Mouse (Mus musculus) mouse embryonic stem cell (cell line): ENCODE measurements around the gene Ralgapa1.
"Not testable (repeated sequence)": the region's sequence is repeated elsewhere in the genome, so short reads cannot be mapped to it uniquely, and the experiment has no call there.

Experiments used
- in situ Hi-C, 2 experiments: fragments of 300-500 bp; cut with MboI; formaldehyde crosslinking; loops; 1 replicate in 1 of 2; 3 replicates in 1 of 2; pipeline ENCODE4 v1.14.3; 2019 to 2020; ENCODE audit warnings: low sequenced_read_pairs in 2 of 2, low pct_unique_long_range_greater_than_20kb in 1 of 2, mixed read lengths in 1 of 2; ENCODE audit not compliant: unreplicated experiment in 1 of 2

Ralgapa1 gene

GRCm38 (mm10) chr12:55564187-55564963 lies 256.6 kb downstream of the Ralgapa1 start:
- in situ Hi-C loops, result no loop called here

DNA sequence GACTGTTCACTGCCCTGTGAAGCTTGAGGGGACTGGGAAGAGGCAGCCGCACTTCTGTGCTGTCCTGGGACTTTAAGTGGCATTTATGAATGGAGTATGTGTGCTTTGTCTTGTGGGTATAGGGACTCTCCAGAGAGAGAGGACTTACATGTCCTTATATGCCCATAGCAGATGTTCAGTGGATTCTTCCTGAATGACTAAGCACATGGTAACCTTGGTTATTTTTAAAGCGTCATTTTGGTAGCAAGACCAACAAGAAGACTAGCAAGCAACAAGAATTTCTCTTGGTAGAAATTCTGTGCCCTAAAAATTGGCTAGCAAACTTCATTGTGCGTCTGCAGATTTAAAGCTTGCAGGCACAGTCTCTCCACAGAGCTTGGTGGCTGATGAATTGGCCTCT lies 257.2 kb downstream of the Ralgapa1 start:
- in situ Hi-C loops, result no loop called here

GRCm38 (mm10) chr12:55560025-55560690 lies 260.8 kb downstream of the Ralgapa1 start:
- in situ Hi-C loops, result no loop called here

DNA sequence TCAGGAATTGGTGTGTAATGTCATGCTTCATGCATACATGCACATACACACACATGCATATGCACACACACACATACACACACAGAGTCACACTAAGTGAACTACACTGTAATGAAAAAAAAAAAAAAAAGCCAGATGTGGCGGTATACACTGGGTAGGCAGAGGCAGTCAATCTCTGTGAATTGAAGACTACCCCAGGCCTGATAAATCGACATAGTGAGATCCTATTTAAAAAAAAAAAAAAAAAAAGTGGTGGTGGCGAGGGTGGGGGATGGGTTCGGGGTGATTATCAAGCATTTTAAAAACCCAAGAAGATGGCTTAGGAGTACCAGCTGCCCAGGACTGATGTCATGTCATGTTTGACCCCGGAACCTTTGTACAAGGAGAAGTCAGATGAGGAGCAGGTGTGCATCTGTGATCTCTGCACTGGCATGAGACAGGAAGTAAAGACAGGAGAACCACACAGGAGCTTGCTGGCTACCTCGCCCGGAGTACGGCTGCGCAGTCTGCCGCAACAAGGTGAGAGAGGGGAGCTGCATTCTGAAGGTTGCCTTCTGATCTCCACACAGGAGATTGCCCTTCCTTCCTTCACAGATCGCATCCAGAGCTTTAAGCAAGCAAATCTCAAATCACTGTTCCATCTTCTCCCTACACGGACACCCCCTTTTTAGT lies 261.6 kb downstream of the Ralgapa1 start:
- in situ Hi-C loops, result no loop called here

DNA sequence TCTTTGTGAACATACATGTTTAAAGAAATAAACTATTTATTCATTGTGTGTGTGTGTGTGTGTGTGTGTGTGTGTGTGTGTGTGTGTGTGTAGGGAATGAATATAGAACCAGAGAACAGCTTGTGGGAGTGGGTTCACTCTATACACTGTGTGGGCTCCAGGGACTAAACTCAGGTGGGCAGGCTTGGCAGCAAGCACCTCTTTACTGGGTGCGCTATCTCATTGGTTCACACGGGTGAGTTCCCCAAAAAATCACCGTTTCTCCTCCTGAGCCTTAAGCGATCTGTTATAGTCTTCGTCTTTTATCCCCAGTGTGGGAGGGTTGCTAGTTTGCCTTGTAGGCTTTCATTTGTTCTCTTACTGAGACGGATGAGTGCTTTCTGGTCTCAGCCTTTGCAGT lies 263.1 kb downstream of the Ralgapa1 start:
- in situ Hi-C loops, result no loop called here

- in situ Hi-C loops, result not testable (repeated sequence)
Measured at GRCm38 (mm10) chr12:55554901-55555300, 266.1 kb downstream of the Ralgapa1 start.
